Mouse (Mus musculus): ENCODE results near the gene Hist1h1c.
"Not testable (repeated sequence)": the region's sequence is repeated elsewhere in the genome, so short reads cannot be mapped to it uniquely, and the experiment has no call there.

DNA sequence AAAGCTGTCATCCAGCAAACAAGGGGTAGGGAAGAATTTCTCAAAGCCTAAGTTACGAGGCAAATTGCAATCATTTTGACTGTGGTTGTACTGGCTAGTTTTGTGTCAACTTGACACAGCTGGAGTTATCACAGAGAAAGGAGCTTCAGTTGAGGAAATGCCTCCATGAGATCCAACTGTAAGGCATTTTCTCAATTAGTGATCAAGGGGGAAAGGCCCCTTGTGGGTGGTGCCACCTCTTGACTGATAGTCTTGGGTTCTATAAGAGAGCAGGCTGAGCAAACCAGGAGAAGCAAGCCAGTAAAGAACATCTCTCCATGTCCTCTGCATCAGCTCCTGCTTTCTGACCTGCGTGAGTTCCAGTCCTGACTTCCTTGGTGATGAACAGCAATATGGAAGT lies 31.0 kb downstream of the Hist1h1c start, which contains the start of gene Trim38:
- TF ChIP-seq CTCF (IDR thresholded peaks at IDR 0.05; ENCODE audit: insufficient read depth, low read length); POLR2A (IDR thresholded peaks at IDR 0.05; ENCODE audit: borderline replicate concordance, extremely low read depth, low read depth, low read length): not testable (repeated sequence)
